Mouse (Mus musculus) erythroblast, embryonic 14.5 days (primary cell): ENCODE measurements around the gene Pde4d.

ENCODE experiments used
- GATA1 ChIP-seq: IDR thresholded peaks from 2 replicates; pipeline ENCODE4 v1.6.1; 2012; ENCODE audit warnings: low read length, inconsistent platforms, mixed read lengths
- TAL1 ChIP-seq: IDR thresholded peaks from 3 replicates; pipeline ENCODE4 v1.6.1; 2012; ENCODE audit warnings: low read length, inconsistent platforms, mixed read lengths

GRCm38 (mm10) chr13:109921336-109922038 lies 1471.7 kb downstream of the Pde4d start:
- TF ChIP-seq GATA1 (no peak), TAL1 (no peak)
